Mouse (Mus musculus) urinary bladder, postnatal 25 days (tissue): ENCODE results near the gene 2210016L21Rik.
A peak's percentile ranks its signal among the peaks of the same experiment; 100 is the strongest.

Source experiments
- DNase-seq: peaks from one replicate; pipeline ENCODE4 v3.0.0; 2022; ENCODE audit warnings: low spot score

The 2210016L21Rik gene

DNA sequence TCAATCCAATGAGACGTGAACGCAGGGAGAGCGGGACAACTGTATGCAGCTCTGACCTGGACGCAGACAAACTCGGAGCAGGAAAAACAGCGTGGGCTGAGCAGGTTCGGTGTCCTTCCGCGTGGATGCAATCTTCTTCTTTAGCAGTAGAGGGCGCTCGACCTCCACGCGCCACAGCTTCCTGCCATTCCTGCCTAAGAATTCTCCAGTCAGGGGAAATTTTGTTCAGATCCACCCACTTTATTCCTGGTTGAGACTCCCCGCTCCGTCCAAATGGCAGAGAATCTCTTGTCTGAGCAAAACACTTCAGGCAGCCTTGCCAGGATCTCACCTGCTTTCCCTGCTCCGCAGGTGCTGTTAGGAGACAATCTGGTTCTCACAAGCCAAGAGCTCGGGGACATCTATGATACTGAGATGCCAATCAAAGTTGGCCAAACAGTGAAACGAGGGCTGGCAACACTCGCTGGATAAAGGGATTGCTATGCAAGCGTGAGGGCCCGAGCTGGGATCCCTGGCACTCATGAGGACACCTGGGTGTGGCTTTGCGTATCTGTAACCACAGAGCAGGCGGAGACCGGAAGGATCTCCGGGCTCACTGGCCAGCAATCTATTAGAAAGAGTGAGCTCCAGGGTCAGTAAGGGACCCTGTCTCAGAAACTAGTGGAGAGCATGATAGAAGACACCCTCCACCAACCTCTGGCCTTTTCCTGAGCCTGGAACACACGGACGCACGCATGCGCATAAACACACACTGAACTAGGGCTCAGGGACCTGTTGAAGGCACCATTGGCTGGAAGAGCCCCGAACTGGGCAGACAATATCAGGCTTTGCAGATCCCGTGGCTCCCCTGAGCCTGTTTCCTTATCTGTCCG is 37.5 kb downstream of the 2210016L21Rik start:
- DNase-seq = peak; percentile 65

DNA sequence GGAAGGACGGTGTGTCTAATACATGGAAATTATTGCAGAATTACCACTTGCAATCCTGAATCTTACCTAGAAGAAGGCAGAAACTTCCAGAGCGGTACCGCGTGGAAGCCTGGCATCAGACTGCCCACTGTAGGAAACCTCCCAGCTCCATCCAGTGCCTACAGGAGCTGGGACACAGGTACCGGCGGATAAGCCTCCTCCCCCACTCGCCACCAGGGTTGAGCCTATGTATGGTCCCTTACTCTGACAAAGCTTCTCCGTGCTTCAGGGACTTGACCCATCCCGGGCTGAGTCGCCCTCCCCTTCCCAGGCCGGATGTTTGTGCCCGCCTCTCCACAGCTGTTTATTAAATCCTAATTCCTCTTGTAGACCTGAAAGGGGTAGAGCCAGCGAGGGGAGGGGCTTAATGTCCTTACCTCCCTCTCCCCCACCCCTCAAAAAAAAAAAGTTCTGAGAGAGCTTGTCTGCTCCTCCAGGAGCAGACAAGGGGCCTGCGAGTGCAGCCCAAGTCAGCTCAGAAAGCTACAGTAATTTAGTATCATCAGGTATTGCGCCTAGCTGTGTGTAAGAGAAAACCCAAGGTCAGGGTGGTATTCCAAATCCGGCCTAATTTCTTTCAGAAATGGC is 38.3 kb downstream of the 2210016L21Rik start:
- DNase-seq = no peak

DNA sequence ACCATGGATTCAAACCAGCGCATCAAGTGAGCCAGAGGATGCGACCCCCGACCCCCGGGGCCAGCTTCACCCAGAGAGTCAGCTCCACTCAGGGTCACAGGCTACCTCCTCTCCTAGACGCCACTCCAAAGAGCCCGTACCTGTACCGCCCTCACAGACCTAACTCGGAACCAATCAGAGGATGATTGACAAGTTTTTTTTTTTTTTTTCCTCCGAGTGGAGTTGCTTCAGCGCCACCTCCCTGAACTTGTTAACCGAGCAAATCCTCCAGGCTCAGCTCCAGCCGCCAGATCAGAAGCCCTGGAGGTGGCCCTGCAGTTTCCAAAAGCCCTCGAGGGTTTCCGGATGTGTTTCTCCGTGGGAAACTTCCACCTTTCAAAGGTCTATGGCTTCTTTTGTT is 40.0 kb downstream of the 2210016L21Rik start:
- no peak for DNase-seq

DNA sequence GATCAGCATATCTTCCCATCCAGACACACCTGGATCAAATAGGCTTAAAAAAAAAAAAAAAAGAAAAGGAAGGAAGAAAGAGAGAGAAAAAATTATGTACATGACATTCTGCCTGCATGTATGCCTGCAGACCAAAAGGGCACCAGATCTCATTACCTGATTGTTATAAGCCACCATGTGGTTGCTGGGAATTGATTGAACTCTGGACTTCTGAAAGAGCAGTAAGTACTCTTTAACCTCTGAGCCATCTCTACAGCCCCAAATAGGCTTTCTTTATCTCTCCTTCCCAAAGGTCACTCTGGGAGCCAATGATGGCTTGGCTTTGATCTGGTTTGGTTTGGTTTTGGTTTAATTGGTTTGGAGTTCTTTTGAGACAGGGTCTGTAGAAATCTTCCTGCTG is 43.1 kb downstream of the 2210016L21Rik start:
- DNase-seq = no peak

DNA sequence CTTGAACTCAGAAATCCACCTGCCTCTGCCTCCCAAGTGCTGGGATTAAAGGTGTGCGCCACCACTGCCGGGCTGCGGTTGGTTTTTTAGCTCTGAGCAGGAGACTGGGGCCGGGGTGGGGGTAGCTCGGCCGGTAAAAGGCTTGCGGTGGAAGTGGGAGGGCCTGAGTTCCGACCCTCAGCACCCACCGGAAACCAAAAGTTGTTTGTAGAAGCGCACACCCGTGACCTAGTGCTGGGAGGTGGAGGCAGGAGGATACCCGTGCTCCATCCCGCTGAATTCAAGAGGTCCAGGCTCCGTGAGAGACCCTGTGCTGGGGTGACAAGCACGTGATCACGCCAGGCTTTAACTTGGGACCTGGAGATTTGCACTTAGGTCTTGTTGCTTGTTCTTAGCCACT is 54.5 kb downstream of the 2210016L21Rik start:
- no peak for DNase-seq

DNA sequence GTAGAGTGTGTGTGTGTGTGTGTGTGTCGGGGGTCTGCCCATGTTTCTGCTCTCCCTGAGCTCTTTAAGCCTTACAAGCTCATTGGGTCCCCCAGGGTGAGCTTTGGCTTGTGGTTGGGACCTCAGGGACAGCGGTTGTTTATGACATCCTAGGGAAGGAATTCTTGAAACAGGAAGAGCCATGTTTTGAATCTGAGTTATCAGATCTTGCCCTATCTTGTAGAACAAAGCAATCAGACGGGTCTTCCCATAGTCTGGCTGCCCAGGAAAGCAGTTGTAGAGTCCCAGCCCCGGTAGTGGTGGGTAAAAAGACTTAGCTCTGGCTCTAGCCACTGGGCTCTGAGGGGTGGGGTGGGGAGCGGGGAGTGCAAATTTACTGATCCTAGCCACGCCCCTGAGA is 55.4 kb downstream of the 2210016L21Rik start:
- DNase-seq = no peak
